Mouse (Mus musculus) spleen, adult 2 months (tissue): ENCODE data around the gene Sae1. TPM values are rescaled to one million over a fixed set of nuclear protein-coding genes. Genes with fewer than 3 reads are reported as not detected.

Experiments used
- DNase-seq, 2 experiments: peaks; one replicate each; pipeline versions ENCODE4 v3.0.0 to v3.0.0-alpha.2; 2012 to 2021; ENCODE audit warnings: low spot score in 2 of 2, low read depth in 1 of 2
- H3K27ac ChIP-seq: fragments of 200-500 bp; 2 replicates; pipeline ENCODE4 v1.5.1; 2012; ENCODE audit warnings: low read length, inconsistent platforms; ENCODE audit not compliant: insufficient read depth
- H3K27me3 ChIP-seq: fragments of 200-500 bp; 2 replicates; pipeline ENCODE4 v1.6.1; 2012; ENCODE audit warnings: mild to moderate bottlenecking, moderate library complexity, low read length, inconsistent platforms; ENCODE audit not compliant: control insufficient read depth, insufficient read depth
- H3K36me3 ChIP-seq: fragments of 200-500 bp; 2 replicates; pipeline ENCODE4 v1.6.1; 2012; ENCODE audit warnings: mild to moderate bottlenecking, low read length, inconsistent platforms; ENCODE audit not compliant: control insufficient read depth, insufficient read depth
- H3K4me1 ChIP-seq: fragments of 200-500 bp; 2 replicates; pipeline ENCODE4 v1.6.1; 2011; ENCODE audit warnings: inconsistent platforms; ENCODE audit not compliant: control insufficient read depth, insufficient read depth, insufficient read length
- H3K4me3 ChIP-seq: fragments of 200-500 bp; 2 replicates; pipeline ENCODE4 v1.5.1; 2011; ENCODE audit warnings: mild to moderate bottlenecking, inconsistent platforms; ENCODE audit not compliant: insufficient read depth, insufficient read length; ENCODE audit errors: extremely low read depth
- CTCF ChIP-seq: fragments of 200-500 bp; IDR thresholded peaks from 2 replicates; pipeline ENCODE4 v1.5.1; 2011; ENCODE audit warnings: mild to moderate bottlenecking, inconsistent platforms; ENCODE audit not compliant: insufficient read depth, insufficient read length, insufficient replicate concordance; ENCODE audit errors: extremely low read depth
- POLR2A ChIP-seq: fragments of 200-500 bp; IDR thresholded peaks from 2 replicates; pipeline ENCODE4 v1.6.1; 2011; ENCODE audit warnings: low read depth, low read length, inconsistent platforms
- WGBS: fragments of 180-500 bp; shearing (Covaris S2); methylation state at CpG from one replicate; pipeline ENCODE4 v1.1.7; 2018; 5-methylcytosine and 5-hydroxymethylcytosine counted together
- polyA plus RNA-seq: library from polyadenylated mRNA; depleted of rRNA; stranded (reverse); fragments of >200 nt; gene quantifications from 2 replicates; pipeline ENCODE4 v1.2.3, GENCODE M21; 2012

Gene Sae1
- polyA plus RNA-seq, 1 experiment: 20.7 TPM

DNA sequence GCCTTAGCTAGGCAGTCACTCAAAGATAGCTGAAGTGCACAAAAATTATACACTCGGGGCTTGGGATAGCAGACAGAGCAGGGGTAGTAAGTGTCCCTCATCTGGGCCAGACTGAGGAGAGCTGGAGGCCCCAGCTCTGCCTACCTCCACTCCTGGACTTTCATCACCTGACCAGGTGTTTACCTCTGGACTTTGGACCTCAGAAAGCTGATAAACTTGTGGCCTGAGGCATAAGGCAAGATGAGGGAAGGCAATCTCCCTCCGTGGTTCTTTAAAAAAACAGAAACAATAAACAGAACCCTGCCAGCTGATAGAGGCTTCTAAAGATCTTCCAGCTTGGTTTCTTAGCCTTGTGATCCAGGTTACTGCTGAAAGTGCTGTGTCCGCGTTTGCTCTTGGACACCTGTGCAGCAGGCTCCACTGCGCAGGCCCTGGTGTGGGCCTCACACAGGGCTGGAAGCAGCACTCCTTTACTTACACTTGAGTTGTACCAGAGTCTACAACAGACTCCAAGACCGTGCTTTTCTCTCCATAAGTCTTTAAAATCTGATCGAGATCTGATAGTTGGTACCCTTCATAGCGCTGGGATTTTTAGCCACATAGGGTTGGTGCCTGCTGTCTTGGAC is 33.0 kb upstream of the Sae1 start:
- peaks cover 57% of the 10 kb centered on the region for H3K36me3 ChIP-seq
- TF ChIP-seq POLR2A (no peak), CTCF (no peak)
- H3K4me3 ChIP-seq: no peak overlapping the region
- DNase-seq: no peak
- 95% methylated on average over 8 of the region's 8 CpGs for WGBS
- H3K27ac ChIP-seq: no peak overlapping the region
- H3K4me1 ChIP-seq: no peaks in the 10 kb centered on the region
- H3K27me3 ChIP-seq: no peaks in the 10 kb centered on the region

DNA sequence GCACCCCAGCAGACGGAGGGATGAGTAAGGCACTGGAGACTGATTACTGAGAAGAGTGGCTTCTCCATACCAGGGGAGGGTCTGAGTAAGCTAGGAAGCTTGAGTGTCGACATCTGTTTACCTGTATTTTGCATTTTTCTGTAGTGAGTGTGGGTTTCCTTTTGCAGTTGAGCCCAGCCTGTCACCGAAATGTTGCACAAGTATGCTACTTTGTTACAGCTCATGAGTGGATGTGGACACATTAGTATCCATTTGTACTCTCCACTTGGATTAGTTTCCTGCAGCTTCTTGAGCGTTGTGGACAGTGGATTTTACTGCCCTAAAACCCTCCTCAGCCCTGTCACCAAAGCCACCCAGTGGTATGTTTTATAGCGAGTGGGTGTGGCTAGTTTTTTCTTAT is 31.1 kb upstream of the Sae1 start:
- TF ChIP-seq CTCF (no peak), POLR2A (no peak)
- 91% methylated on average over 5 of the region's 5 CpGs for WGBS
- no peaks in the 10 kb centered on the region for H3K27me3 ChIP-seq
- DNase-seq: no peak
- H3K27ac ChIP-seq: no peak overlapping the region
- peaks cover 40% of the 10 kb centered on the region for H3K36me3 ChIP-seq
- H3K4me3 ChIP-seq: no peak overlapping the region
- no peaks in the 10 kb centered on the region for H3K4me1 ChIP-seq

DNA sequence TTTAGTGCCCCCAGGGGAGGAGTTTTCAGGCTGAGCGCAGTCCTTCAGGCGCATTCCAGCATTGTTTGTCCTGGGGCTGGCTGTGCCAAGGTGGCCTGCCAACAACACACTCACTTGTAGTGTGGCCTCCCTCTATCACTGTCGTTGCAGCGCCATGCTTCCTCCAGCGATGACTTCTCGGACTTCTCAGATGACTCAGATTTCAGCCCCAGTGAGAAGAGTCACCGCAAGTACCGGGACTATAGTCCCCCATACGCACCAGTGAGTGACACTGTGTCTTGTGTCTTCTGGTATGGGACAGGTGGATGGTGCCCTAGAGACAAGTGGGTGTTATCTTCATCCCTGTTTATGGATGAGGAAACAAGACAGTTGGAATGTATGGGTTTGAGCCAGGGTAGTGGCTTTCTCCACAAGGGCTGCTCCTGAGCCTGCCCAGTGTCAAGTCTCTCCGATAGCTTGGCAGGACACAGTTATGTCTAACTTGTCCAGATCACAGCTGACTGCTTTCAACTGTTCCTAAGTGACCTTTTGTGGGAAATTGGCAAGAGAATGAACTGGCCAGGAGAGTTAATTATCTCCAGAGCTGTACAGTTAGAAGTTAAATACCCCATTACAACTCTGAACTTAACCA is 29.6 kb upstream of the Sae1 start:
- TF ChIP-seq CTCF: no peak
- no peak for TF ChIP-seq POLR2A
- DNase-seq: no peak
- 93% methylated on average over 10 of the region's 10 CpGs for WGBS
- no peaks in the 10 kb centered on the region for H3K4me1 ChIP-seq
- no peak overlapping the region for H3K27ac ChIP-seq
- no peaks in the 10 kb centered on the region for H3K27me3 ChIP-seq
- H3K4me3 ChIP-seq: no peak overlapping the region
- peaks cover 34% of the 10 kb centered on the region for H3K36me3 ChIP-seq

DNA sequence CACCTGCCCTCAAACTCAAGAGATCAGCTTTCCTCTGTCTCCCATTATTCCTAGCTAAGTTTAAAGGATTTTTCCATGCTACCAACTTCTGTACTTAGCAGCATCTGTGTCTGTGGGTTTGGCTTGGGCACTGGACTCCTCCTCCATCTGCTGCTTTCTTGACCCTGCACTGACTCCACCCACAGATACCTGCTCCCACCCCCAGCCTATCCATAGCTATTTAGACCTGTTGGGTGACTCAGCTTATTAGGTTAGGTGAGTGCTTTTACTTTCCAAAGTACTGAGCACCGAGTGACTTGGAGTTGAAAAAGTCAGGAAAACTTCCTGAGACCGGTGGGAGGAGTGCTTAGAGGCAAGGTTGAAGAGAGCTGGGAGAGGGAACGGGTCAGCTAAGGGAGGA is 27.8 kb upstream of the Sae1 start:
- Histone ChIP-seq H3K27ac (no peak overlapping the region), H3K4me3 (no peak overlapping the region), H3K4me1 (no peaks in the 10 kb centered on the region), H3K27me3 (no peaks in the 10 kb centered on the region), H3K36me3 (peaks cover 25% of the 10 kb centered on the region)
- TF ChIP-seq CTCF (no peak), POLR2A (no peak)
- WGBS: 90% methylated on average over 3 of the region's 3 CpGs
- no peak for DNase-seq

DNA sequence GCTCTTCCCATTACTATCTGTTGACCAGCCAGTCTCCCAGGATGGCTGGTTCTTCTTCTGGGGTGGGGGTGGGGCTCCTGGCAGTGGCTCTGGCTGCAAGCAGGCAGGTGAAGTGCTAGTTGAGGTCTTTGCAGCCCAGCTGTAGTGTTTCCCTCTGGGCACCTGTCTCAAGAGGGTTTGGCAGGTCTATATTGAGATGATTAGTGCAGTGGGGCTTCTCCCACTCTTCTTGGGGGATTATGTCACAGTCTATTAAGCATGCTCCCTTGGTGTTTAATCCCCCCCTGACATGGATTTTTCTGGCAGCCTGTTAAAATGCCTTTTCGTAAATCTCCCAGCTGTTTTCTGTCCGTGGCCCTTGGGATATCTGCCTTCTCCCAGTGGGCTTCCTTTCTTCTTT is 25.3 kb upstream of the Sae1 start:
- TF ChIP-seq POLR2A (no peak), CTCF (no peak)
- Histone ChIP-seq H3K4me3 (no peak overlapping the region), H3K4me1 (no peaks in the 10 kb centered on the region), H3K27me3 (no peaks in the 10 kb centered on the region), H3K36me3 (peaks cover 14% of the 10 kb centered on the region), H3K27ac (no peak overlapping the region)
- DNase-seq: no peak
- 96% methylated on average over 2 of the region's 2 CpGs for WGBS

DNA sequence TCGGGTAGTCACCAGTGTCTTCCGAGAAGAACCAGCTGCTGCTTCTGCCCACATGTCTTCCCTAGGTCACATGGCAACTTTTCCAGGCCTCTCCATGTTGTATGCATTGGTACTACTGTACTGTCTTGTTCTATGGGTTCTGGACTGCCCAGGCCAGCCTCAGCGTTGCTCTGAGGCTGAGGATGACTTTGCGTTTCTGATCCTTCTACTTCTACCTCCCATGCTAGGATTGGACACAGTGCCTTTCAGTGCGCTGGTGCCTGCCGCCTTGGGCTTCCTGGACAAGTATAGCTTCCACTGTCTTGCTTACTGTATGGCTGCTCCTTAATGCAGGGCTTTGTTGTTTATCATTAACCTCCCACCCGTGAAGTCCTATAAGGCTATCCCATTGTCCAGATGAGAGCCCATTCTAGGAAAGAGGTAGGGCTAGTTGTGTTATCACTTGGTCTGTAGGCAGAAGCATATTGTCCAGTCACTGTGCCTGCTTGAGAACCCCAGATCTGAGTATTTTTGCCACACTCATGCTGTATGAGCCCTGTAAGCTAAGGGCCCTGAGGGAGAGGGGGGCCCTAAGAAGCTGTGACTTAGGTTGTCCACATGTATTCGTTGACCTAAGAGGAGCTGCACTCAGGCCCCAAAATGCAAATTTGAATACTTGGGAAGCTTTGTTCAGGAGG is 24.8 kb upstream of the Sae1 start:
- no peak overlapping the region for H3K4me3 ChIP-seq
- H3K36me3 ChIP-seq: peaks cover 9% of the 10 kb centered on the region
- DNase-seq: no peak
- TF ChIP-seq POLR2A (no peak), CTCF (no peak)
- H3K27me3 ChIP-seq: no peaks in the 10 kb centered on the region
- no peaks in the 10 kb centered on the region for H3K4me1 ChIP-seq
- H3K27ac ChIP-seq: no peak overlapping the region
- 85% methylated on average over 8 of the region's 8 CpGs for WGBS

DNA sequence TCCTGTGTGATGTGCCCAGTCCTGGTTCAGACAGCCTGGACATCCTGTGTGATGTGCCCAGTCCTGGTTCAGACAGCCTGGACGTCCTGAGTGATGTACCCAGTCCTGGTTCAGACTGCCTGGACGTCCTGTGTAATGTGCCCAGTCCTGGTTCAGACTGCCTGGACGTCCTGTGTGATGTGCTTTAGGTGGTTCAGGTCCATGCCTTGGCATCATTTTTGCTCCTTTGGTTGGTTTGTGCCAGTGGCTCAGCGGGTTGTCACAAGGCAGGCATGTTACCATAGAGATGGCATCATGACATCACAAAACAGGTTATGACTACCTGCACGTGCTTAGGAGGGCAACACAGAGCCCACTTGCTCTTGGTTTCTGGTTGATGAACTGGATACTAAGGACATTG is 23.5 kb upstream of the Sae1 start:
- no peak for TF ChIP-seq POLR2A
- no peak for TF ChIP-seq CTCF
- 89% methylated on average over 5 of the region's 5 CpGs for WGBS
- Histone ChIP-seq H3K36me3 (no peaks in the 10 kb centered on the region), H3K4me1 (peaks cover 4% of the 10 kb centered on the region; the same call in 1 of the 2 replicates), H3K27me3 (no peaks in the 10 kb centered on the region), H3K27ac (no peak overlapping the region), H3K4me3 (no peak overlapping the region)
- no peak for DNase-seq
